Mouse (Mus musculus) kidney, adult 2 months (tissue): ENCODE data around the gene Cyp1a2. TPM values are rescaled to one million over a fixed set of nuclear protein-coding genes. Genes with fewer than 3 reads are reported as not detected.

ENCODE experiments used
- DNase-seq: peaks from one replicate; pipeline ENCODE4 v3.0.0; 2021
- H3K27ac ChIP-seq: fragments of 200-500 bp; 2 replicates; pipeline ENCODE4 v1.5.1; 2012; ENCODE audit warnings: low read depth, low read length, control low read depth, inconsistent platforms; ENCODE audit not compliant: insufficient read depth
- H3K27me3 ChIP-seq: fragments of 200-500 bp; replicated peaks from 2 replicates; pipeline ENCODE4 v1.6.1; 2012; ENCODE audit warnings: mild to moderate bottlenecking, moderate library complexity, low read length, inconsistent platforms; ENCODE audit not compliant: control insufficient read depth, insufficient read depth
- H3K36me3 ChIP-seq: fragments of 200-500 bp; 2 replicates; pipeline ENCODE4 v1.6.1; 2012; ENCODE audit warnings: mild to moderate bottlenecking, moderate library complexity, low read length, inconsistent platforms; ENCODE audit not compliant: control insufficient read depth, insufficient read depth
- H3K4me1 ChIP-seq: fragments of 200-500 bp; 2 replicates; pipeline ENCODE4 v1.6.1; 2011; ENCODE audit warnings: low read length; ENCODE audit not compliant: control insufficient read depth, insufficient read depth
- H3K4me3 ChIP-seq: fragments of 200-500 bp; 2 replicates; pipeline ENCODE4 v1.5.1; 2011; ENCODE audit warnings: mild to moderate bottlenecking, low read depth, low read length, control low read depth; ENCODE audit not compliant: insufficient read depth
- CTCF ChIP-seq: fragments of 200-500 bp; conservative IDR thresholded peaks from 2 replicates; pipeline ENCODE4 v1.5.1; 2011; ENCODE audit warnings: low read depth, mild to moderate bottlenecking, control low read depth, low read length, moderate library complexity, mixed read lengths; ENCODE audit not compliant: insufficient read depth, insufficient read length
- POLR2A ChIP-seq: fragments of 200-500 bp; IDR thresholded peaks from one replicate; pipeline ENCODE4 v1.6.1; 2011; ENCODE audit warnings: low read depth, low read length, control low read depth
- WGBS: fragments of 180-500 bp; shearing (Covaris S2); methylation state at CpG from one replicate; pipeline ENCODE4 v1.1.7; 2018; 5-methylcytosine and 5-hydroxymethylcytosine counted together
- polyA plus RNA-seq: library from polyadenylated mRNA; depleted of rRNA; stranded (reverse); fragments of >200 nt; gene quantifications from 2 replicates; pipeline ENCODE4 v1.2.3, GENCODE M21; 2012

Cyp1a2 gene
- polyA plus RNA-seq, 1 experiment: not detected

- Histone ChIP-seq H3K27ac (no peak overlapping the region), H3K4me1 (0 out of 2 replicates have a peak, but pooled peaks cover 2% of the 10 kb centered on the region), H3K4me3 (no peak overlapping the region), H3K36me3 (no peaks in the 10 kb centered on the region), H3K27me3 (no peaks in the 10 kb centered on the region)
- TF ChIP-seq CTCF (no peak), POLR2A (no peak)
- 65% methylated on average over 10 of the region's 10 CpGs for WGBS
- peak; percentile 28 for DNase-seq
Measured at GRCm38 (mm10) chr9:57681411-57681810, 2.1 kb downstream of the Cyp1a2 start.

DNA sequence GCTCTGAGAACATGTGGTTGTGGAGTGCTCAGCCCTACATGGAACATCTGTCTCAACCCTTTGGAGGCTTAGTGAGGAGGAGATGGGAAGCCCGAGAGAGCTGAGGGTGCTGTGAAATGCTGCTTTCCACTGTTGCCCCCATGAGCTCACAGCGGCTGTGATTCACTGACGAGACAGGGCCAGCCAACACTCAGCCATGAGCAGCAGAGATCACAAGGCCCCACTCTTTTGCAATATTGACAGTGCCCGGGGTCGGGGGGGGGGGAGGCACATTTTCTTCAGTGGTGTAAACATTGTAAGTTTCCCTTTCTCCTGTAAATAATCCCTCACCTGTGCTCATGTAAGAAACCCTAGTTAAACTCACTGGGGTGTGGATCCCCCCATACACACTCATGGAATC lies 12.0 kb downstream of the Cyp1a2 start:
- Histone ChIP-seq H3K36me3 (no peaks in the 10 kb centered on the region), H3K27me3 (no peaks in the 10 kb centered on the region), H3K4me1 (peaks cover 14% of the 10 kb centered on the region; the same call in 1 of the 2 replicates), H3K27ac (no peak overlapping the region), H3K4me3 (no peak overlapping the region)
- no peak for DNase-seq
- WGBS: 88% methylated on average over 5 of the region's 5 CpGs
- TF ChIP-seq POLR2A (no peak), CTCF (no peak)

DNA sequence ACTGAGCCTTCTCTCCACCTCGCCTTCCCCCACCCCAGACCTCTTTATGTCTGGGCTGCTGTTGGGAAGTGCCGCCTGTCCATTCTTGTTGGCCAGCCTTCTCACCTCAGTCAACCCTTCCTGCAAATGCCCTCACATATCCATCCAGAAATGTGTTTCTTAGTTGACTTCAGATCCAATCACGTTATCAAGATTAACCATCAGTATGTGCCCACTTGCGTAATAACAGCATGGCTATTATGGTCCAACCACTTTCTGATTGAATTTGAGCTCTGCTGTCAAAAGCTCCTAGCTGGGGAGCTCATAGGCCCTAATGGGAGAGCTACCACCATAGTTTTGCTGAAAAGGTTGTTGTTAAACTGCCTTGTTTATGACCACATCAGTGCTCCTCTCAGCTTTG lies 12.5 kb downstream of the Cyp1a2 start:
- peaks cover 14% of the 10 kb centered on the region; the same call in 1 of the 2 replicates for H3K4me1 ChIP-seq
- no peaks in the 10 kb centered on the region for H3K27me3 ChIP-seq
- no peak overlapping the region for H3K27ac ChIP-seq
- no peak overlapping the region for H3K4me3 ChIP-seq
- DNase-seq: no peak
- WGBS: 88% methylated on average over 4 of the region's 4 CpGs
- TF ChIP-seq CTCF (no peak), POLR2A (no peak)
- no peaks in the 10 kb centered on the region for H3K36me3 ChIP-seq

DNA sequence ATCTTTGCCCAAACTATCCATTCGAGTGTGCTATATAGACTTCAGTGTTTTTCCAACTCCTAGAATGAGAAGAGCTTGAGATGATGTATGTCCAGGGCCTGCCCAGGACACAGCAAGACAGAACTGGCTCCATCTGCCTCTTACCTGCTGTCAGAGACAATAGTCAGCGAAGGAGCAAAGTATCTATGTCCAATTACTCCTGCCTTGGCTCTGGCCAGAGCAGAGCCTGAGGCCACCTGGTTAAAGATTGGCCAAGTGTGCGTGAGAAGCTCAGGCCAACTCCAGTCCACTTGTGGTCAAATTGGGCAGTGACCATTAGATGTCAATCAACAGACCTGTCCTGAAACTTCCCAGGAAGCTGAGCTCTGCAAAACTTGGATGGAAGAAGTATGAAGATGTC lies 13.9 kb downstream of the Cyp1a2 start:
- Histone ChIP-seq H3K4me3 (no peak overlapping the region), H3K27ac (no peak overlapping the region), H3K27me3 (no peaks in the 10 kb centered on the region), H3K4me1 (peaks cover 14% of the 10 kb centered on the region; the same call in 1 of the 2 replicates), H3K36me3 (no peaks in the 10 kb centered on the region)
- TF ChIP-seq CTCF (no peak), POLR2A (no peak)
- 43% methylated on average over 3 of the region's 3 CpGs for WGBS
- peak; percentile 94 for DNase-seq

- 29% methylated on average over 1 of the region's 1 CpGs for WGBS
- peak; percentile 62 for DNase-seq
- no peak for TF ChIP-seq POLR2A
- TF ChIP-seq CTCF: no peak
- Histone ChIP-seq H3K4me3 (no peak overlapping the region), H3K27me3 (no peaks in the 10 kb centered on the region), H3K36me3 (no peaks in the 10 kb centered on the region), H3K4me1 (peaks cover 14% of the 10 kb centered on the region; the same call in 1 of the 2 replicates), H3K27ac (no peak overlapping the region)
Measured at GRCm38 (mm10) chr9:57668277-57668676, 15.2 kb downstream of the Cyp1a2 start.

GRCm38 (mm10) chr9:57667817-57668216 lies 15.7 kb downstream of the Cyp1a2 start:
- 75% methylated on average over 11 of the region's 11 CpGs for WGBS
- TF ChIP-seq CTCF (no peak), POLR2A (no peak)
- no peak for DNase-seq

DNA sequence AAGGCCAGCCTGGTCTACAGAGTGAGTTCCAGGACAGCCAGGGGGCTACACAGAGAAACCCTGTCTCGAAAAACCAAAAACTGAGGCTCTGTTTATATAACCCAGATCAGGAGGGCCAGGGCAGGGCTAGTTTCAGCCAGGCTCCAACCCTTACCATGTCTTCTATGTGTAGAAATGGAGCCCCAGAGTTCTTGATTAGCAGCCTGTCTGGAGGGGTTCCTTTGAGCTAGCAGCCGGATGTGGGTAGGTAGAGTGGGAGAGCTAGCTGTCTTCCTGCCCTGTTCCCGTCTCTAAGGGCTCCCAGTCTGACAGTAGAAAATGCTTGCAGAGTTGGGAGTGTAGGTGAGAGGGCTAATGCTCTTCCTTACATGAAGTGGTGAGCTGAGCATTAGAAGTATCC lies 16.4 kb downstream of the Cyp1a2 start:
- TF ChIP-seq CTCF (no peak), POLR2A (no peak)
- Histone ChIP-seq H3K27ac (no peak overlapping the region), H3K4me1 (peaks cover 14% of the 10 kb centered on the region; the same call in 1 of the 2 replicates), H3K36me3 (no peaks in the 10 kb centered on the region), H3K4me3 (no peak overlapping the region), H3K27me3 (no peaks in the 10 kb centered on the region)
- 88% methylated on average over 3 of the region's 3 CpGs for WGBS
- no peak for DNase-seq

More at GRCm38 (mm10) chr9:57667817-57668216, 15.7 kb downstream of the Cyp1a2 start:
- H3K27me3 ChIP-seq: no peaks in the 10 kb centered on the region
- H3K27ac ChIP-seq: no peak overlapping the region
- H3K4me3 ChIP-seq: no peak overlapping the region
- no peaks in the 10 kb centered on the region for H3K36me3 ChIP-seq
- H3K4me1 ChIP-seq: peaks cover 14% of the 10 kb centered on the region; the same call in 1 of the 2 replicates

- WGBS: 80% methylated on average over 8 of the region's 8 CpGs
- no peaks in the 10 kb centered on the region for H3K36me3 ChIP-seq
Measured at GRCm38 (mm10) chr9:57666536-57666935, 17.0 kb downstream of the Cyp1a2 start.

More at GRCm38 (mm10) chr9:57666536-57666935, 17.0 kb downstream of the Cyp1a2 start:
- no peaks in the 10 kb centered on the region for H3K27me3 ChIP-seq
- H3K4me1 ChIP-seq: peaks cover 14% of the 10 kb centered on the region; the same call in 1 of the 2 replicates
- TF ChIP-seq CTCF: no peak
- no peak for DNase-seq
- no peak overlapping the region for H3K4me3 ChIP-seq
- no peak overlapping the region for H3K27ac ChIP-seq
